Mouse (Mus musculus): ENCODE data around the gene Prr19. TPM values are rescaled to one million over a fixed set of nuclear protein-coding genes. Genes with fewer than 3 reads are reported as not detected.
"Not testable (repeated sequence)": the region's sequence is repeated elsewhere in the genome, so short reads cannot be mapped to it uniquely, and the experiment has no call there.

Prr19 gene
- polyA plus RNA-seq (2016; fragmentation: Nextera tagmentation; extraction: Ambion mirVana): 1.3 and 1.7 TPM in 2 replicates

DNA sequence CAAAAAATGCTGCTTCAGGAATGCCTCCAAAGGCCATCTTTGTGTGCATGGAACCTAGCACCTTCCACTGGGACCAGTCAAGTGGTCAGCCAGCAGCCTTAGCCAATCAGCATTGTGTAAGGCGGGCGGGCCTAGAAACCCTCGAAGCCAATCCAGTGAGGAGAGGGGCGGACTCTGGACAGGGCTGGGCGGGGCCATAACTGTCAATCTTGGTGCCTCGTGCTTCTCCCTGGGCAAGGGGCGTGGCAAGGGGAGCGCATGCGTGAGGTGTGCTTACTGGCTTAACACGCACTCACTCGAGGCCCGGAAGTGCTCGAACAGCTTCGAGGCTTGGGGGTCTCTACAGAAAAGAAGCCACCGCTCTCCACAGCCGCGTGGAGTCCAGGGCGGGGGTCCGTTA lies at the start of gene Prr19:
Prr19 (plus strand) TSS at position 349 of the 400 bp plus-strand sequence.
- no peak within 1 kb of the TSS for H3K4me3 ChIP-seq (replicated peaks)
- H3K9me3 ChIP-seq: no peaks in the 10 kb centered on the region
- WGBS: 57% methylated on average over 19 of the region's 19 CpGs
- no peak within 1 kb of the TSS for H3K27ac ChIP-seq
- H3K36me3 ChIP-seq (replicated peaks): peaks cover 1% of the 10 kb centered on the region; the same call in 1 of the 2 replicates
- H3K4me1 ChIP-seq: peaks cover 24% of the 10 kb centered on the region
- no peak for ATAC-seq (ENCODE audit: low FRiP score)
- H3K4me2 ChIP-seq: no peak within 1 kb of the TSS
- H3K9ac ChIP-seq: no peak within 1 kb of the TSS
- H3K27me3 ChIP-seq: peaks cover 5% of the 10 kb centered on the region; the same call in 1 of the 2 replicates

GRCm38 (mm10) chr7:25251822-25252221 lies 49.4 kb upstream of the Prr19 start:
- peak overlapping the region; percentile 91 for H3K9ac ChIP-seq
- H3K4me2 ChIP-seq: peak overlapping the region; percentile 85
- H3K36me3 ChIP-seq (replicated peaks): no peaks in the 10 kb centered on the region
- H3K9me3 ChIP-seq: no peaks in the 10 kb centered on the region
- peak overlapping the region; percentile 75 for H3K4me3 ChIP-seq (replicated peaks)
- no peaks in the 10 kb centered on the region for H3K27me3 ChIP-seq
- H3K27ac ChIP-seq: peak overlapping the region; percentile 96
- 19% methylated on average over 8 of the region's 8 CpGs for WGBS
- ATAC-seq (ENCODE audit: low FRiP score): no peak
- peaks cover 38% of the 10 kb centered on the region for H3K4me1 ChIP-seq

DNA sequence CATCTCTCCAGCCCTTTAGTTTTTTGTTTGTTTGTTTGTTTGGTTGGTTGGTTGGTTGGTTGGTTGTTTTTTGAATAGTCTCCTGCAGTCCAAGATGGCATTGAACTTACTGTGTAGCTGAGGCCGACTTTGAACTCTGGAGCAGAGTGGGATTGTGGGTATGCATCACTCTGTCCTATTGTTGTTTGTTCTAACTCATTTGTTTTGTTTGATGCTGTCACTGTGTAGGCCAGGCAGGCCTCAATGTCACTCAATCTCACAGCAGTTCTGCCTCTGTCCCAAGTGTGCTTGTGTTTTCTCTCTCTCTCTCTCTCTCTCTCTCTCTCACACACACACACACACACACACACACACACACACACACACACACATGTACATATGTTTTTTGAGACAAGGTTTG lies 39.3 kb upstream of the Prr19 start:
- Histone ChIP-seq H3K27me3 (no peaks in the 10 kb centered on the region), H3K4me3 (replicated peaks) (no peak overlapping the region), H3K27ac (no peak overlapping the region), H3K9me3 (no peaks in the 10 kb centered on the region), H3K36me3 (replicated peaks) (no peaks in the 10 kb centered on the region), H3K4me1 (peaks cover 4% of the 10 kb centered on the region), H3K9ac (no peak overlapping the region), H3K4me2 (no peak overlapping the region)
- WGBS: 90% methylated on average over 1 of the region's 1 CpGs
- ATAC-seq (ENCODE audit: low FRiP score): no peak

- 26% methylated on average over 17 of the region's 17 CpGs for WGBS
- no peak for ATAC-seq (ENCODE audit: low FRiP score)
- H3K4me2 ChIP-seq: no peak overlapping the region
- no peaks in the 10 kb centered on the region for H3K9me3 ChIP-seq
- H3K4me3 ChIP-seq (replicated peaks): no peak overlapping the region
- no peak overlapping the region for H3K27ac ChIP-seq
- no peaks in the 10 kb centered on the region for H3K36me3 ChIP-seq (replicated peaks)
- peaks cover 12% of the 10 kb centered on the region for H3K4me1 ChIP-seq
- no peak overlapping the region for H3K9ac ChIP-seq
- H3K27me3 ChIP-seq: no peaks in the 10 kb centered on the region
Measured at GRCm38 (mm10) chr7:25263968-25264870, 37.0 kb upstream of the Prr19 start.

- not testable (repeated sequence) for H3K9ac ChIP-seq; H3K9me3 ChIP-seq; H3K4me2 ChIP-seq; H3K36me3 ChIP-seq (replicated peaks); H3K4me3 ChIP-seq (replicated peaks); H3K27me3 ChIP-seq; H3K27ac ChIP-seq; ATAC-seq (ENCODE audit: low FRiP score)
- H3K4me1 ChIP-seq: peaks cover 23% of the 10 kb centered on the region
- 90% methylated on average over 5 of the region's 5 CpGs for WGBS
Measured at GRCm38 (mm10) chr7:25265743-25266142, 35.5 kb upstream of the Prr19 start.

DNA sequence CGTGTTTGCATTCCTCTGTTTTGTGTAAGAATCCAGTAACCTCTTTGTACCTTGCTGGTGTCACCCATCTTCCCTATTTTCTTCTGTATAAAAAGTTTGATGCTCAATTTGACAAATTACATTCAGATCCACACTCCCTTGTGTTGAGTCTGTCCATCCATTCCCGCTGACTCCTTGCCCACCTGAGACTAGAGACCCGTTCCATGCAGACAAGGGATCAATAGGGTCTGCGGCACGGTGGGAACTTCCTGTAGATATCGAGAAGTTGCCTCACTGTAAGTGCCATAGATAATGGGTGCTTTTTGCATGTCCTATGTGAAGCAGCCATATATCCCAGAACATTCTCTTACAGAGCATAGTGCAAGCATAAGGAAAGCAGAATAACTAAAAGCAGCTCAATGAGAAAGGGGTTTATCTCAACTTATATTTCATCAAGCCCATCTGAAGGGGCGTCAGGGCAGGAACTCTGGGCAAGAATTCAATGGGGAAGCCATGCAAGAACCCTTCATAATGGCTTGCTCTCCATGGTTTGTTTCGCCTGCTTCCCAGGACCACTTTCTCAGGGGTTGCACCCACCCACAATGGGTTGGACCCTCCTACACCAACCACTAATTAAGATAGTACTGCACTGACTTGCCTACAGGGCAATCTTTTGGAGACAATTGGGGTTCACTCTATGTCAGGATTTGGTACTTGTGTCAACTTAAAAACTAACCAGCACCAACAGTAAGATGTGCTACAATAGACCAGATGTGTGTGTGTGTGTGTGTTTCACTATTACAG lies 34.8 kb upstream of the Prr19 start:
- H3K36me3 ChIP-seq (replicated peaks): peaks cover 4% of the 10 kb centered on the region
- H3K4me3 ChIP-seq (replicated peaks): peak overlapping the region; percentile 69; the same call in 1 of the 2 replicates
- no peaks in the 10 kb centered on the region for H3K27me3 ChIP-seq
- no peaks in the 10 kb centered on the region for H3K9me3 ChIP-seq
- no peak overlapping the region for H3K9ac ChIP-seq
- no peak for ATAC-seq (ENCODE audit: low FRiP score)
- peaks cover 23% of the 10 kb centered on the region for H3K4me1 ChIP-seq
- peak overlapping the region; percentile 60; the same call in 1 of the 2 replicates for H3K4me2 ChIP-seq
- H3K27ac ChIP-seq: 0 out of 2 replicates have a peak overlapping the region, but pooled peaks have one; percentile 89
- WGBS: 93% methylated on average over 8 of the region's 8 CpGs

DNA sequence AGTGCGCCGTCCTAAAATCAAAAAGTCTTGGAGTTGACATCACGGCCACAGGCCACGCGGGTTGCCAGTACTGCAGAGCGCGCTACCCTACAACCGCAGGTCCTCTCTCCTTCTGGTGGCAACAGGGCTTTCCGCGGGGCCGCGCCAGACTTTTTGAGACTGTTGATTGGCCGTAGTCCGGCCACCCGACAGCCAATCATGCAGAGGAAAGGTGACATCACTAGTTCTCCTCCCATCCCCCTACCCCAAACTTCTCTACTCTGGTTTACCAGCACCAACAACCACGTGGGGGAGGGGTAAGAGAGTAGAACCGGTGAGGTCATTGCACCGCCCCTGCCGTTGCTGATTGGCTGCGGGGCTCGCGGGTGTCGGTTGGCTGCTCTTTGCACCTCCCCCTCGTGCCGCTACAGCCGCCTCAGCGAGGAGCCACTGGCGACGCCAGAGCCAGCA lies 33.9 kb upstream of the Prr19 start, which contains the start of gene Cic:
Cic (plus strand) TSS at position 404 of the 450 bp plus-strand sequence.
- peak within 1 kb of the TSS; percentile 89 for H3K27ac ChIP-seq
- WGBS: under 1% methylated on average over 29 of the region's 29 CpGs
- peak within 1 kb of the TSS; percentile 69 for H3K4me3 ChIP-seq (replicated peaks)
- peaks cover 23% of the 10 kb centered on the region for H3K4me1 ChIP-seq
- H3K4me2 ChIP-seq: peak within 1 kb of the TSS; percentile 68
- peak; percentile 87 for ATAC-seq (ENCODE audit: low FRiP score)
- H3K27me3 ChIP-seq: no peaks in the 10 kb centered on the region
- H3K9ac ChIP-seq: peak within 1 kb of the TSS; percentile 87
- H3K36me3 ChIP-seq (replicated peaks): peaks cover 13% of the 10 kb centered on the region
- no peaks in the 10 kb centered on the region for H3K9me3 ChIP-seq

- ATAC-seq (ENCODE audit: low FRiP score): peak; percentile 95
- under 1% methylated on average over 33 of the region's 33 CpGs for WGBS
Measured at GRCm38 (mm10) chr7:25267751-25268463, 33.3 kb upstream of the Prr19 start.

GRCm38 (mm10) chr7:25268588-25268987 lies 32.6 kb upstream of the Prr19 start:
- peak overlapping the region; percentile 68 for H3K4me2 ChIP-seq
- H3K27ac ChIP-seq: peak overlapping the region; percentile 85
- no peaks in the 10 kb centered on the region for H3K27me3 ChIP-seq
- 0 out of 2 replicates have a peak, but pooled peaks have one; percentile 0 for ATAC-seq (ENCODE audit: low FRiP score)
- peak overlapping the region; percentile 69 for H3K4me3 ChIP-seq (replicated peaks)
- H3K36me3 ChIP-seq (replicated peaks): peaks cover 26% of the 10 kb centered on the region
- peaks cover 23% of the 10 kb centered on the region for H3K4me1 ChIP-seq
- H3K9ac ChIP-seq: peak overlapping the region; percentile 87
- WGBS: 6% methylated on average over 7 of the region's 7 CpGs
- H3K9me3 ChIP-seq: no peaks in the 10 kb centered on the region

More at GRCm38 (mm10) chr7:25267751-25268463, 33.3 kb upstream of the Prr19 start:
- Histone ChIP-seq H3K36me3 (replicated peaks) (peaks cover 19% of the 10 kb centered on the region), H3K27ac (peak overlapping the region; percentile 89), H3K4me2 (peak overlapping the region; percentile 68), H3K4me3 (replicated peaks) (peak overlapping the region; percentile 69), H3K4me1 (peaks cover 23% of the 10 kb centered on the region), H3K9ac (peak overlapping the region; percentile 87), H3K27me3 (no peaks in the 10 kb centered on the region), H3K9me3 (no peaks in the 10 kb centered on the region)

DNA sequence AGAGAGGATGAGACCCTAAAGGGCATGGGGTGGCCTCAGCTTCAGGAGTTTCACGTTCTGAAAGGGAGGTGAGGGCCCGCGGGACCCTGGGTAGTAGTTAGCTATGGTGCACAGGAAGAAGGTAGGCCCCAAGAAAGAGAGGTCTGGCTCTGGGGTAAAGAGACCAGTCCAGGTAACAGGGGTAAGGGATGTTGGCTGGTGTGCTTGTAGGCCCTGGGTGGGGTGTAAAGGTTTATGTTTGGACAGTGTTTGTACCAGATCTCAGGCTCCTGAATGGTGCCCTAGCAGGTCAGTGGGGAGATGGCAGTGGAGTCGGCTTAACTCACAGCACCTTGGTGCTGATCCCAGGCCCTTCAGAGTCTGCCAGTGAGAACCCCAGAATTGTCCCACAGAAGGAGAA lies 32.2 kb upstream of the Prr19 start:
- peaks cover 30% of the 10 kb centered on the region for H3K36me3 ChIP-seq (replicated peaks)
- ATAC-seq (ENCODE audit: low FRiP score): no peak
- peaks cover 23% of the 10 kb centered on the region for H3K4me1 ChIP-seq
- H3K4me2 ChIP-seq: peak overlapping the region; percentile 68
- H3K9ac ChIP-seq: peak overlapping the region; percentile 87
- no peaks in the 10 kb centered on the region for H3K9me3 ChIP-seq
- no peaks in the 10 kb centered on the region for H3K27me3 ChIP-seq
- WGBS: 52% methylated on average over 4 of the region's 4 CpGs
- H3K4me3 ChIP-seq (replicated peaks): peak overlapping the region; percentile 69
- H3K27ac ChIP-seq: 0 out of 2 replicates have a peak overlapping the region, but pooled peaks have one; percentile 85

DNA sequence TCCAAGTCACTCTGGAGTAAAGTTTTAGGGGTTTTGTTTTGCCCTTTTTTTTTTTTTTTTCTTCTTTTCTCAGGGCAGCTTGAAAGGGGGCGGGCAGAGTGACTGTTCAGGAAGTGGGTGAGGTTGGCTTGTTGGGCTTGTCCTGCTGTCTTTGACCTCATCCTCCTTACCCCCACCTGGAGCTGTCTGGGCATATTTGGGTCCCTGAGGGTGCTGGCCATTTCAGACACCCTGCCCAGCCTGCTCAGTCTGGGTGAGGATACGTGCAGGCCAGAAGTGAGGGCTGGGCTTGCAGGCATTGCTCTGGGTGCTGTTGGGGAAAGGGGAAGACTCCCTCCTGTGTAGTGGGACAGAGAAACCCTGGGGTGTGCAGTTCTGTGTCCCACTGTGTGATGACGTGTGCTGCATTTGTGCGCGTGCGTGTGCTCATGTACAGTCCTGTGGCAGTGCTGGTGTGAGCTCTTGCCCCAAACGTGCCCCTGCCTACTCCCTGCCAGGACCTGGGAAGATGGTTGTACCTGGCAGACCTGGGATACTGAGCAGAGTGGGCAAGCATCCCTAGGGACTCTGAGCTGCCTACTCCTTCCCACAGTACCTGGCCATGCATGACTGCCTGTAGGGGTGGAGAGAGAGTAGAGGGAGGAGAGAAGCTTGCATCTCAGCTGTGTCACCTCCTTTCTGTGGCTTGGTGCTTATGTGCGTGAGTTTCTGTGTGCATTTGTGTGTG lies 31.5 kb upstream of the Prr19 start:
- WGBS: 88% methylated on average over 8 of the region's 8 CpGs
- peaks cover 30% of the 10 kb centered on the region for H3K36me3 ChIP-seq (replicated peaks)
- peak overlapping the region; percentile 69; the same call in 1 of the 2 replicates for H3K4me3 ChIP-seq (replicated peaks)
- H3K27me3 ChIP-seq: no peaks in the 10 kb centered on the region
- H3K4me2 ChIP-seq: peak overlapping the region; percentile 68
- no peaks in the 10 kb centered on the region for H3K9me3 ChIP-seq
- peaks cover 23% of the 10 kb centered on the region for H3K4me1 ChIP-seq
- ATAC-seq (ENCODE audit: low FRiP score): no peak
- H3K9ac ChIP-seq: peak overlapping the region; percentile 87; the same call in 1 of the 2 replicates
- H3K27ac ChIP-seq: no peak overlapping the region

Data from forebrain, embryonic 12.5 days (tissue).